Mouse (Mus musculus) bone marrow, adult 2 months (tissue): ENCODE results near the gene Mixl1.

Experiments used
- CTCF ChIP-seq: fragments of 200-500 bp; IDR thresholded peaks from 2 replicates; pipeline ENCODE4 v1.5.1; 2011; ENCODE audit warnings: low read length, control low read depth; ENCODE audit not compliant: control insufficient read depth, insufficient read depth
- POLR2A ChIP-seq: fragments of 200-500 bp; IDR thresholded peaks from 2 replicates; pipeline ENCODE4 v1.6.1; 2011; ENCODE audit warnings: low read depth, mild to moderate bottlenecking, control low read depth, low read length, borderline replicate concordance; ENCODE audit not compliant: control insufficient read depth

DNA sequence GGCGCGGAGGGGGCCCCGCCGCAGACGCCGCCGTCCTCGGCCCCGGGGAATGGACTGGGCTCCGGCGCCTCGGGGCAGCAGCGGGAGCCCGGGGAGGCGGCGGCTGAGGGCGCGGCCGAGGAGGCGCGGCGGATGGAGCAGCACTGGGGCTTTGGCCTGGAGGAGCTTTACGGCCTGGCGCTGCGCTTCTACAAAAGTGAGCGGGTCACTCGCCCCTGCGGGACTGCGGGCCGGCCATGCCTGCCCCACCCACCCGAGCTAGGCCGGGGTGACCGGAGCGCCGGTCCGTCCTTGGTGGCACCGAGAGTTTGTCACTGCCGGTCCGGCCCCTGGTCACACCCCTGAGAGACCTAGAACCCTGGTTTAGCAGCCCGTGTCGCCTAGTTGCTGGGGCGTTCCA is 29.3 kb upstream of the Mixl1 start:
- TF ChIP-seq POLR2A (no peak), CTCF (no peak)
